Mouse (Mus musculus) CH12.LX (cell line): ENCODE results near the gene Nup210l. TPM values are rescaled to one million over a fixed set of nuclear protein-coding genes. Genes with fewer than 3 reads are reported as not detected.

ENCODE experiments used
- DNase-seq: peaks from one replicate; pipeline ENCODE4 v3.0.0-alpha.2; 2013; ENCODE audit errors: extremely low read depth
- H3K27ac ChIP-seq: 2 replicates; pipeline ENCODE4 v1.5.1; 2012; ENCODE audit warnings: low read depth, mild to moderate bottlenecking, control low read depth, moderate library complexity; ENCODE audit not compliant: insufficient read depth
- H3K27me3 ChIP-seq: replicated peaks from 2 replicates; pipeline ENCODE3; 2012; ENCODE audit warnings: inconsistent platforms
- H3K36me3 ChIP-seq, 2 experiments: replicated peaks in 1 of 2; 2 replicates each; pipeline versions ENCODE3 to v1.6.1; 2012; ENCODE audit warnings: inconsistent platforms in 1 of 2, low read length in 1 of 2, mild to moderate bottlenecking in 1 of 2, mixed read lengths in 1 of 2, moderate library complexity in 1 of 2; ENCODE audit not compliant: control insufficient read depth in 1 of 2, insufficient read depth in 1 of 2
- H3K4me1 ChIP-seq, 2 experiments: 2 replicates each; pipeline ENCODE4 v1.6.1; 2012; ENCODE audit warnings: inconsistent platforms in 1 of 2, moderate library complexity in 1 of 2; ENCODE audit not compliant: insufficient read depth in 2 of 2, control insufficient read depth in 1 of 2
- H3K4me2 ChIP-seq: 2 replicates; pipeline ENCODE4 v1.6.1; 2012; ENCODE audit warnings: low read depth, mild to moderate bottlenecking, control low read depth; ENCODE audit not compliant: poor library complexity, insufficient read depth, severe bottlenecking
- H3K4me3 ChIP-seq, 3 experiments: fragments of 150-350 bp in 1 of 3; sonication (generic) in 1 of 3; replicated peaks in 1 of 3; 2 replicates each; pipeline versions ENCODE3 to v1.5.1; 2011 to 2012; ENCODE audit warnings: low read depth in 2 of 3, low read length in 2 of 3, mild to moderate bottlenecking in 2 of 3, moderate library complexity in 2 of 3, control low read depth in 1 of 3, improper control_type of control experiment in 1 of 3, inconsistent platforms in 1 of 3, mixed read lengths in 1 of 3; ENCODE audit not compliant: poor library complexity in 1 of 3
- H3K79me2 ChIP-seq: replicated peaks from 2 replicates; pipeline ENCODE4 v1.6.1; 2012; ENCODE audit warnings: mild to moderate bottlenecking, moderate library complexity; ENCODE audit not compliant: control insufficient read depth, poor library complexity, insufficient read depth, severe bottlenecking; ENCODE audit errors: extremely low read depth
- H3K9ac ChIP-seq: 2 replicates; pipeline ENCODE4 v1.6.1; 2012; ENCODE audit warnings: low read depth, mild to moderate bottlenecking, control low read depth, moderate library complexity; ENCODE audit not compliant: insufficient read depth
- H3K9me3 ChIP-seq: replicated peaks from 2 replicates; pipeline ENCODE3; 2012; ENCODE audit warnings: low read length, inconsistent platforms, mixed read lengths
- BHLHE40 ChIP-seq: IDR thresholded peaks from 2 replicates; pipeline ENCODE4 v1.6.1; 2011; ENCODE audit warnings: mild to moderate bottlenecking, low read depth, low read length, improper control_type of control experiment
- CHD1 ChIP-seq: IDR thresholded peaks from 2 replicates; pipeline ENCODE4 v1.6.1; 2012; ENCODE audit warnings: low read depth, low read length, improper control_type of control experiment, inconsistent platforms
- CTCF ChIP-seq, 2 experiments: IDR thresholded peaks in 1 of 2; conservative IDR thresholded peaks in 1 of 2; 2 replicates each; pipeline ENCODE4 v1.5.1; 2011 to 2012; ENCODE audit warnings: low read depth in 2 of 2, low read length in 2 of 2, improper control_type of control experiment in 1 of 2, inconsistent platforms in 1 of 2, mild to moderate bottlenecking in 1 of 2, moderate library complexity in 1 of 2
- EP300 ChIP-seq: IDR thresholded peaks from 2 replicates; pipeline ENCODE4 v1.6.1; 2011; ENCODE audit warnings: low read length, improper control_type of control experiment
- GABPA ChIP-seq: IDR thresholded peaks from 2 replicates; pipeline ENCODE4 v1.6.1; 2012; ENCODE audit warnings: low read depth, low read length, improper control_type of control experiment, inconsistent platforms; ENCODE audit not compliant: insufficient replicate concordance
- IRF4 ChIP-seq: IDR thresholded peaks from 2 replicates; pipeline ENCODE4 v1.6.1; 2014; ENCODE audit warnings: low read depth, mild to moderate bottlenecking, inconsistent platforms, low read length, improper control_type of control experiment
- JUN ChIP-seq: IDR thresholded peaks from 2 replicates; pipeline ENCODE4 v1.6.1; 2011; ENCODE audit warnings: low read depth, mild to moderate bottlenecking, low read length, improper control_type of control experiment, moderate library complexity; ENCODE audit not compliant: insufficient read depth
- KAT2A ChIP-seq: IDR thresholded peaks from 2 replicates; pipeline ENCODE4 v1.6.1; 2012; ENCODE audit warnings: low read length, improper control_type of control experiment, inconsistent platforms; ENCODE audit not compliant: insufficient replicate concordance
- MAFK ChIP-seq: IDR thresholded peaks from 2 replicates; pipeline ENCODE4 v1.6.1; 2011; ENCODE audit warnings: low read length, improper control_type of control experiment; ENCODE audit not compliant: insufficient replicate concordance
- MAZ ChIP-seq: IDR thresholded peaks from 2 replicates; pipeline ENCODE4 v1.6.1; 2012; ENCODE audit warnings: low read depth, mild to moderate bottlenecking, inconsistent platforms, low read length, improper control_type of control experiment, moderate library complexity
- MXI1 ChIP-seq: IDR thresholded peaks from 2 replicates; pipeline ENCODE4 v1.6.1; 2011; ENCODE audit warnings: mild to moderate bottlenecking, low read depth, low read length, improper control_type of control experiment
- NRF1 ChIP-seq: IDR thresholded peaks from 2 replicates; pipeline ENCODE4 v1.6.1; 2014; ENCODE audit warnings: low read depth, mild to moderate bottlenecking, inconsistent platforms, low read length, improper control_type of control experiment, moderate library complexity
- PAX5 ChIP-seq: IDR thresholded peaks from 2 replicates; pipeline ENCODE4 v1.6.1; 2012; ENCODE audit warnings: low read length, inconsistent platforms, mixed read lengths
- POLR2A ChIP-seq: IDR thresholded peaks from 2 replicates; pipeline ENCODE4 v1.6.1; 2011; ENCODE audit warnings: low read depth, mild to moderate bottlenecking, improper control_type of control experiment, low read length
- RAD21 ChIP-seq: IDR thresholded peaks from 2 replicates; pipeline ENCODE4 v1.6.1; 2011; ENCODE audit warnings: low read depth, mild to moderate bottlenecking, low read length, improper control_type of control experiment, moderate library complexity
- RCOR1 ChIP-seq: conservative IDR thresholded peaks from 2 replicates; pipeline ENCODE4 v1.6.1; 2012; ENCODE audit warnings: low read depth, mild to moderate bottlenecking, inconsistent platforms, low read length, improper control_type of control experiment
- SMC3 ChIP-seq: IDR thresholded peaks from 2 replicates; pipeline ENCODE4 v1.6.1; 2011; ENCODE audit warnings: low read depth, low read length, improper control_type of control experiment
- UBTF ChIP-seq: IDR thresholded peaks from 2 replicates; pipeline ENCODE4 v1.6.1; 2012; ENCODE audit warnings: low read depth, mild to moderate bottlenecking, inconsistent platforms, low read length, improper control_type of control experiment, moderate library complexity
- ZKSCAN1 ChIP-seq: IDR thresholded peaks from 2 replicates; pipeline ENCODE4 v1.6.1; 2012; ENCODE audit warnings: low read depth, inconsistent platforms, low read length, improper control_type of control experiment, borderline replicate concordance
- ZNF384 ChIP-seq: IDR thresholded peaks from 2 replicates; pipeline ENCODE4 v1.6.1; 2012; ENCODE audit warnings: low read depth, low read length, improper control_type of control experiment, inconsistent platforms
- dilution Hi-C: fragments of 300-500 bp; cut with MboI; formaldehyde crosslinking; loops from 2 replicates; pipeline ENCODE4 v1.14.3; 2020; ENCODE audit warnings: low sequenced_read_pairs; ENCODE audit not compliant: extremely low pct_unique_long_range_greater_than_20kb, extremely low pct_ligation_motif_present
- in situ Hi-C: fragments of 300-500 bp; cut with MboI; formaldehyde crosslinking; loops from 3 replicates; pipeline ENCODE4 v1.14.3; 2019; ENCODE audit warnings: low sequenced_read_pairs, low pct_ligation_motif_present, low pct_unique_long_range_greater_than_20kb, mixed read lengths
- polyA plus RNA-seq: library from polyadenylated mRNA; unstranded; fragments of >175 nt; gene quantifications from 2 replicates; pipeline ENCODE4 v1.2.1, GENCODE M21; 2012; ENCODE audit warnings: low read depth; ENCODE audit not compliant: insufficient read length
- total RNA-seq, 2 experiments: library from RNA; depleted of rRNA; stranded (reverse); fragments of 300-350 nt in 1 of 2; fragments of >200 nt in 1 of 2; gene quantifications; 2 replicates each; pipeline ENCODE4 v1.2.3; 2012 to 2014

The Nup210l gene
- total and polyA plus RNA-seq, 3 experiments: 0.42 to 0.47 (median 0.43) TPM

DNA sequence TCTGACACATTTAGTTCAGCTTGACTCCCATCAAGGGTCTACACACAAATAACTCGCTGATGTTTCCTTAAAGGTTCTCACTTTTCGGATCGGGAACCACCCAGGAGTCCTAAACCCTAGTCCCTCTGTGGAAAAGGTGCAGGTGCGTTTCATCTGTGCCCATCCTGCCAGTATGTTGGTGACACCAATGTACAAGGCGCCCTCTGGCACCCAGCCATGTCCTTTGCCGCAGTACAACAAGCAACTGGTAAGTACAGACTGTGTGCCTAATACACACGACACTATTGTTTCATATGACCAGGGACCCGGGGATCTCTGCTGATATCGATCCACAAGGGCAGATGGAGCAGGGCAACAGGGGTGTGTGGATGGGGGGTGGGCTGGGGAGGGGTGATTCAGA is 55.8 kb downstream of the Nup210l start:
- no peak overlapping the region for H3K27ac ChIP-seq
- in situ Hi-C loops: no loop called here
- dilution Hi-C loops: no loop called here

DNA sequence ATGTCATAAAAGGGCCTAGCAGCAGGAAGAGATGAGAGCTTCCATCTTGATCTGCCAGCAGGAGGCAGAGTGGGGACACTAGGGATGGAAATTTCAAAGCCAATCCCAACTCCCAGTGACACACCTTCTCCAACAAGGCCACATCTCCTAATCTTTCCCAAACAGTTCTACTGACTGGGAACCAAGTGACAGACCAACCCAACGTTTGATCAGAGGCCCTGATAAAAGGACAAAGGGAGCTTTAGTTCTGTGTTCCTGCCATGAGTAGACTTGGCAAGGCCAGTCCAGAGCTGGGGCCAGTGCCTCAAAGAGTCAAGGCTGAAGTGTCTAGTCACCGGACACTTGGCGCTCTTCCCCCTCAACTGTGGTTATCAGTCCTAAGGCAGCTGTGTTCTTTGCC is 57.6 kb downstream of the Nup210l start:
- Histone ChIP-seq H3K36me3 (peaks cover 0 to 1% of the 10 kb centered on the region in 2 experiments), H3K27ac (no peak overlapping the region), H3K79me2 (no peaks in the 10 kb centered on the region), H3K27me3 (no peaks in the 10 kb centered on the region), H3K9me3 (no peaks in the 10 kb centered on the region)
- no peak for DNase-seq
- in situ Hi-C loops: no loop called here
- TF ChIP-seq CTCF (conservative IDR thresholded peaks at IDR 0.05 in 1 of 2, IDR thresholded peaks at IDR 0.05 in 1 of 2; ENCODE audit: low read depth in 2 of 2, low read length in 2 of 2): peak in 1 of 2 experiments; percentile 45; a peak in 2 of 4 replicates
- TF ChIP-seq EP300: no peak
- TF ChIP-seq, all 38 proteins: peak for 1
- Histone ChIP-seq H3K4me3 (no peak overlapping the region), H3K4me1 (peaks cover 9 to 24% of the 10 kb centered on the region in 2 experiments; a peak in 3 of 4 replicates), H3K4me2 (no peak overlapping the region), H3K9ac (no peak overlapping the region)
- dilution Hi-C loops: no loop called here

More for the DNA sequence above, 55.8 kb downstream of the Nup210l start:
- no peak for TF ChIP-seq RCOR1
- TF ChIP-seq MAZ: no peak
- no peaks in the 10 kb centered on the region for H3K27me3 ChIP-seq
- no peak overlapping the region for H3K9ac ChIP-seq
- H3K4me2 ChIP-seq: no peak overlapping the region
- DNase-seq: no peak
- no peak overlapping the region for H3K4me3 ChIP-seq
- H3K36me3 ChIP-seq: peaks cover 0 to 1% of the 10 kb centered on the region in 2 experiments
- H3K79me2 ChIP-seq: no peaks in the 10 kb centered on the region
- H3K4me1 ChIP-seq: peaks cover 15 to 38% of the 10 kb centered on the region in 2 experiments
- no peaks in the 10 kb centered on the region for H3K9me3 ChIP-seq

DNA sequence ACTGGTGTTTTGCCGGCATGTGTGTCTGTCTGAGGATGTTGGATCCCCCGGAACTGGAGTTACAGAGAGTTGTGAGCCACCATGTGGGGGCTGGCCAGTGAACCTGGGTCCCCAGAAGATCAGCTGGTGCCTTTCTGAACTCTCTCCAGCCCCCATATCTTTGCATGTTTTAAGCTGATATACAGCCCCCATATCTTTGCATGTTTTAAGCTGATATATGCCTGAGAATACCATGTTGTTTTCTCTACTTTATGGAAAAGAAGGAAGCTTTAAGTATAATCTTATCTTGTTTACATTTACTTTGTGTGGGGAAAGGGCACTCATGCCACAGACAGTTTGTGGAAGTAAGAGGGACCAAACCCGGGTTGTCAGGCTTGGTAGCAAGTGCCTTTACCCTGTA is 75.6 kb downstream of the Nup210l start:
- H3K27me3 ChIP-seq: no peaks in the 10 kb centered on the region
- no peaks in the 10 kb centered on the region for H3K4me1 ChIP-seq
- TF ChIP-seq JUN: no peak
- TF ChIP-seq RAD21: no peak
- no peak for TF ChIP-seq MAFK
- no peak for TF ChIP-seq MXI1
- no peak for TF ChIP-seq UBTF
- no peak for TF ChIP-seq ZNF384
- no peak for TF ChIP-seq ZKSCAN1
- no peak for TF ChIP-seq POLR2A
- no peak for TF ChIP-seq CTCF (conservative IDR thresholded peaks at IDR 0.05 in 1 of 2, IDR thresholded peaks at IDR 0.05 in 1 of 2; ENCODE audit: low read depth in 2 of 2, low read length in 2 of 2)
- TF ChIP-seq KAT2A: no peak
- TF ChIP-seq GABPA: no peak
- TF ChIP-seq NRF1: no peak
- TF ChIP-seq MAZ: no peak
- TF ChIP-seq RCOR1: no peak
- TF ChIP-seq CHD1: no peak
- no peak for TF ChIP-seq IRF4
- TF ChIP-seq BHLHE40: no peak
- TF ChIP-seq PAX5: no peak
- TF ChIP-seq SMC3: no peak
- H3K4me2 ChIP-seq: no peak overlapping the region
- in situ Hi-C loops: no loop called here
- H3K36me3 ChIP-seq: no peaks in the 10 kb centered on the region
- no peak for DNase-seq
- dilution Hi-C loops: no loop called here
- no peak overlapping the region for H3K4me3 ChIP-seq
- no peak overlapping the region for H3K9ac ChIP-seq
- H3K27ac ChIP-seq: no peak overlapping the region
- no peaks in the 10 kb centered on the region for H3K9me3 ChIP-seq
- no peaks in the 10 kb centered on the region for H3K79me2 ChIP-seq
